Comparison of ENCODE assay signal across 14 mouse cellular contexts in genomic region chr5:147317321-147317720, GRCm38 (mm10). TPM values are rescaled to one million over a fixed set of nuclear protein-coding genes. Genes with fewer than 3 reads are reported as not detected.
"Had no signal": no experiment of that assay in that cellular context is flagged by ENCODE, and none has a peak within 500 bp of the region (broad histone marks: within the 10 kb centered on the region; RNA-seq: fewer than 3 reads in every experiment).

No protein-coding gene starts in this region.

- H3K4me2 ChIP-seq: liver, embryonic 12.5 days; lung, embryonic 15.5 days; midbrain, embryonic 13.5 days; neural tube, embryonic 12.5 days had no signal

- H3K9me3 ChIP-seq: liver, embryonic 12.5 days; lung, embryonic 15.5 days; midbrain, embryonic 13.5 days; neural tube, embryonic 12.5 days had no signal

- H3K27ac ChIP-seq: liver, embryonic 12.5 days; lung, embryonic 15.5 days; midbrain, embryonic 13.5 days; neural tube, embryonic 12.5 days had no signal

- H3K4me3 ChIP-seq: liver, embryonic 12.5 days; lung, embryonic 15.5 days; midbrain, embryonic 13.5 days; myocyte; neural tube, embryonic 12.5 days had no signal

- DNase-seq: kidney, adult 8-10 months; kidney, postnatal 10 days; kidney, postnatal 4 days; left cerebral cortex, postnatal 4 days; right cerebral cortex, postnatal 14 days had no signal

- H3K9ac ChIP-seq: liver, embryonic 12.5 days; lung, embryonic 15.5 days; midbrain, embryonic 13.5 days; neural tube, embryonic 12.5 days had no signal

- H3K4me1 ChIP-seq: liver, embryonic 12.5 days; lung, embryonic 15.5 days had no signal

- H3K36me3 ChIP-seq: liver, embryonic 12.5 days; lung, embryonic 15.5 days; midbrain, embryonic 13.5 days; neural tube, embryonic 12.5 days had no signal

- ATAC-seq: inflammation-experienced regulatory T-cells, adult 6 months; liver, embryonic 12.5 days; midbrain, embryonic 13.5 days had no signal

RNA-seq across cellular contexts. Expression of gene Urad, which starts 4.9 kb away (rescaled TPM):
- polyA plus RNA-seq: inflammation-experienced regulatory T-cells, adult 6 months; limb, embryonic 14.5 days; lung, embryonic 15.5 days; midbrain, embryonic 13.5 days; myocyte; neural tube, embryonic 12.5 days; stomach, embryonic 16.5 days; thymus, postnatal 0 days had no signal

RNA-seq across cellular contexts. Expression of gene Cdx2, which starts 10.3 kb away (rescaled TPM):
- polyA plus RNA-seq: inflammation-experienced regulatory T-cells, adult 6 months; liver, embryonic 12.5 days; lung, embryonic 15.5 days; midbrain, embryonic 13.5 days; myocyte; neural tube, embryonic 12.5 days had no signal

RNA-seq across cellular contexts. Expression of gene Pdx1, which starts 47.6 kb away (rescaled TPM):
- polyA plus RNA-seq: inflammation-experienced regulatory T-cells, adult 6 months; limb, embryonic 14.5 days; lung, embryonic 15.5 days; midbrain, embryonic 13.5 days; myocyte; neural tube, embryonic 12.5 days; thymus, postnatal 0 days had no signal
